Mouse (Mus musculus): Measurements from ENCODE around the gene Poldip2. TPM values are rescaled to one million over a fixed set of nuclear protein-coding genes. Genes with fewer than 3 reads are reported as not detected.
A peak's percentile ranks its signal among the peaks of the same experiment; 100 is the strongest.

The Poldip2 gene
- polyA plus RNA-seq, 1 experiment, result 111 TPM

DNA sequence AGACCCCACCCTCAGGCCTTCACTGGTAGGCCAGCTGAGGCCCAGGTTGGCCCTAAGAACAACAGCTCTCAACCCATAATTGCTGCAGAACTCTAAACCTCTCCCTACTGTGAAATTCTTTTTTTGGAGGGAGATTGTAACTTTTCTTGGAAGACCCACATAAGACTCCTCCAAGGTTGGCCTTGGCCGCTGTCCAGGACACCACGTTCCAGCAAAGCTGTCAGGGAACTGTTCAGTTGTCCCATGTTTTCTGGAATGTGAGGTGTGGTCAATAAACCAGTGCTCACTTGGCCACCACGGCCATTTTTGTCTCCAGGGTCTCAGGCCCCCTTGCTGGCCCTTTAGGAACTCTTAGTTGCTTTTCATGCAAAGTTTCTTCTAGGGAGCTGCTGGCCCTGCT lies 9.9 kb downstream of the Poldip2 start:
- Histone ChIP-seq H3K79me3 (ENCODE audit: low read depth) (no peaks in the 10 kb centered on the region), H3K27me3 (ENCODE audit: control insufficient read depth, insufficient read depth, insufficient read length) (no peaks in the 10 kb centered on the region), H3K4me3 (ENCODE audit: insufficient read depth, poor library complexity, severe bottlenecking) (no peak overlapping the region), H3K79me2 (ENCODE audit: control insufficient read depth, insufficient read depth) (no peaks in the 10 kb centered on the region), H3K36me3 (ENCODE audit: control insufficient read depth, insufficient read depth) (peaks cover 97% of the 10 kb centered on the region), H3ac (ENCODE audit: control insufficient read depth, insufficient read length, low read depth) (no peak overlapping the region)
- TF ChIP-seq MAX (IDR thresholded peaks at IDR 0.05), result no peak

DNA sequence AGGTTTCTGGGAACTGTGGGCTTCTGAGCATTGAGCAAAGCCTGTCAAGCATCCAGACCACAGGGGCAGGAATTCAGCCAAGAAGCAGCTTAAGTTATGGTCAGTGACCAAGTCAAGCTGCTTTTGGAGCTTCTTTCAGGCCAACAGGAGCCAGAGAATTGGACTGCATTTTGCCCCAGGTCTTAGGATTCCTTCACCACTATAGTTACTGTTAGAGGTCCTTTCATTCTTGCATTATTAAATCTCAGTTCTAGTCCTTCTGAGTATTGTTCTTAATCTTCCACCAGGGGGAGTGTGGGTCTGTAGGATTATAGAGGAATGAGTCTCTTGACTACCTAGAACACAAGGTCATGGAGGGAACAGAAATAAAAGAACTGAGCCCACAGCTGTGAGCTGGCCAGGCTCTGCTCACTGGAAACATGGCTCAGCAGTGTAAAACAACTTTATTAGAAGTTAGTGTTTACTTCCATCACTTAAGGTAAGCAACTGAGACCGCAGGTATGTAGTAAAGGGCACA lies 10.5 kb downstream of the Poldip2 start:
- H3ac ChIP-seq (ENCODE audit: control insufficient read depth, insufficient read length, low read depth), result no peak overlapping the region
- H3K27me3 ChIP-seq (ENCODE audit: control insufficient read depth, insufficient read depth, insufficient read length), result no peaks in the 10 kb centered on the region
- no peaks in the 10 kb centered on the region for H3K79me2 ChIP-seq (ENCODE audit: control insufficient read depth, insufficient read depth)
- TF ChIP-seq USF1 (IDR thresholded peaks at IDR 0.05; ENCODE audit: low read depth), result no peak
- H3K4me3 ChIP-seq (ENCODE audit: insufficient read depth, poor library complexity, severe bottlenecking), result no peak overlapping the region
- H3K36me3 ChIP-seq (ENCODE audit: control insufficient read depth, insufficient read depth), result peaks cover 100% of the 10 kb centered on the region
- H3K79me3 ChIP-seq (ENCODE audit: low read depth), result no peaks in the 10 kb centered on the region

DNA sequence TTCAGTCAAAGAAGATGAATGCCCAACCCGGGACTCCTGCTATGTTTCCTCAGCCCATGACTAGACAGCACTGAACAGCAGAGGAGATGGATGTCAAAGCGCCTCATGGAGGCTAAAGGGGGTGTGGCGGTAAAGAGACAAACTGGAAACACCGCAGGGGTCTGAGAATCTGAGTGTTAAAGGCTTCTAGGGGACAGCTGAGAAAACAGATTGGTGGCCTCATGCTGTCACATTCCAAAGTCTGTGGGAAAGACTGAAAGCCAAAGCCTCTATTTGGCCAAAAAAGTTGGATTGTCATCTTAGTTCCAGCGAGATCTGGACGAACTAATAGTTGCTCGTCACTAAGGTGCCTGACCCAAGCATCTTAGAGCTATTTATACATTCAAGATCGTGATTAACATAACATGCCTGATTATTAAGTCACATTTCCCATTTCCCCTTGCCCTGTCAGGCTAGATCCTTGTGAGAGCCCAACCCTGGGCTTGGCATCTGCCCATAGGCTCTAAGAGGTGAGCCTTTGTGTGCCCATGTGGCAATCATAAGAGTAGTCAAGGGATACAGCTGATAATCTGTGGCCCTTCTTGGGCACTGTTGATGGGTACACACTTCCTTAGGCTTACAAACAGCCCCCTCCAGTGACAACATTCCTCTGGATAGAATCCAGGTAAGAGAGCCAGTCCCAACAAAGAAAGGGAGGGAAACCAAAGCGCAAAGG lies 11.4 kb downstream of the Poldip2 start:
- TF ChIP-seq CTCF (IDR thresholded peaks at IDR 0.05; ENCODE audit: control insufficient read depth, insufficient read depth, insufficient read length), result no peak
- peak; percentile 31 for TF ChIP-seq MYOD1 (IDR thresholded peaks at IDR 0.05; ENCODE audit: control insufficient read depth, insufficient read length, low read depth)
- no peaks in the 10 kb centered on the region for H3K27me3 ChIP-seq (ENCODE audit: control insufficient read depth, insufficient read depth, insufficient read length)
- no peaks in the 10 kb centered on the region for H3K79me2 ChIP-seq (ENCODE audit: control insufficient read depth, insufficient read depth)
- H3K4me3 ChIP-seq (ENCODE audit: insufficient read depth, poor library complexity, severe bottlenecking), result no peak overlapping the region
- H3ac ChIP-seq (ENCODE audit: control insufficient read depth, insufficient read length, low read depth), result no peak overlapping the region
- no peaks in the 10 kb centered on the region for H3K79me3 ChIP-seq (ENCODE audit: low read depth)
- H3K36me3 ChIP-seq (ENCODE audit: control insufficient read depth, insufficient read depth), result peaks cover 100% of the 10 kb centered on the region

DNA sequence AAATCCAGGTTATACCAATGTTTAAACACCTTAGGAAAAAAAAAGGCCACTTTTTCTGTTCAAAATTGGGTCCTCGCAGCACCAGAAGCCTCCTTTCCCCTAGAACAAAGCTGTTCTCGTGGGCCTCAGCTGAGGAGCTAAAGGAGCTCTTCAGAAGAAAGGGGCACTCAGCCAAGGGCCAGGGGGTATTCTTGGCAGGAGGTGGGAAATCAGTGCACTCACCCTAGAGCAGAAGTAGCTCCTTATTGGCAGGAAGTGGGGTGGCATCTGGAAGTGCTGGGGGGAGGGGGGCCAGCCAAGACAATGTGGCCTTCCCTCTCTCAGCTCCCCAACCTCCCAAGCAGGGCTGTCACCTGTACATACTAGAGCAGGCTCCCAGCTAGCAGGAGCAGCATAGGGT lies 12.8 kb downstream of the Poldip2 start:
- Histone ChIP-seq H3K79me2 (ENCODE audit: control insufficient read depth, insufficient read depth) (no peaks in the 10 kb centered on the region), H3K27me3 (ENCODE audit: control insufficient read depth, insufficient read depth, insufficient read length) (no peaks in the 10 kb centered on the region), H3ac (ENCODE audit: control insufficient read depth, insufficient read length, low read depth) (no peak overlapping the region), H3K4me3 (ENCODE audit: insufficient read depth, poor library complexity, severe bottlenecking) (no peak overlapping the region), H3K36me3 (ENCODE audit: control insufficient read depth, insufficient read depth) (peaks cover 100% of the 10 kb centered on the region), H3K79me3 (ENCODE audit: low read depth) (no peaks in the 10 kb centered on the region)
- TF ChIP-seq USF1 (IDR thresholded peaks at IDR 0.05; ENCODE audit: low read depth), result no peak
- TF ChIP-seq CTCF (IDR thresholded peaks at IDR 0.05; ENCODE audit: control insufficient read depth, insufficient read depth, insufficient read length), result no peak
- no peak for TF ChIP-seq CEBPB (IDR thresholded peaks at IDR 0.05; ENCODE audit: low read depth)
- no peak for TF ChIP-seq FOSL1 (IDR thresholded peaks at IDR 0.05; ENCODE audit: insufficient read depth, low read length, poor library complexity, severe bottlenecking)
- no peak for TF ChIP-seq MAX (IDR thresholded peaks at IDR 0.05)
- TF ChIP-seq MYOD1 (IDR thresholded peaks at IDR 0.05; ENCODE audit: control insufficient read depth, insufficient read length, low read depth), result no peak
- no peak for TF ChIP-seq MYOG (IDR thresholded peaks at IDR 0.05; ENCODE audit: control insufficient read depth, extremely low read depth, insufficient read length)

DNA sequence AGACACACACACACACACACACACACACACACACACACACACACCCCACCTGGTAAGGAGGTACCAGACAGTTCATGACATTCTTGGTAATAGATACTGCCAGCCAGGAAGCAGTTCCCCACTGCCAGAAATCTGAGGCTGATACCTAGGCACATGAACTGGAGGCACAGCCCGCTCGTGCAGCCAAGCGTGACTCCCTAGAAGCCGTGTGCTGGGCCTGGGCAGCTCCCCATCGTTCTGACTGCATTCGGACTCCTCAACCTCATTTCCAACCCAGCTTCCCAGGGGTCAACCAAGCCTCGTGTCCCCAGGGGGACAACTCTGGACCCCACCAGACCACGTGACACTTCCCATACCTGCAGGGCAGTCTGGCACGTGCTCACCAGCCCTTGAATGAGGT lies 16.7 kb downstream of the Poldip2 start:
- Histone ChIP-seq H3K27me3 (ENCODE audit: control insufficient read depth, insufficient read depth, insufficient read length) (no peaks in the 10 kb centered on the region), H3K36me3 (ENCODE audit: control insufficient read depth, insufficient read depth) (peaks cover 69% of the 10 kb centered on the region), H3K79me3 (ENCODE audit: low read depth) (peaks cover 32% of the 10 kb centered on the region), H3K79me2 (ENCODE audit: control insufficient read depth, insufficient read depth) (peaks cover 37% of the 10 kb centered on the region), H3ac (ENCODE audit: control insufficient read depth, insufficient read length, low read depth) (no peak overlapping the region), H3K4me3 (ENCODE audit: insufficient read depth, poor library complexity, severe bottlenecking) (no peak overlapping the region)
- no peak for TF ChIP-seq USF1 (IDR thresholded peaks at IDR 0.05; ENCODE audit: low read depth)
- no peak for TF ChIP-seq MYOG (IDR thresholded peaks at IDR 0.05; ENCODE audit: control insufficient read depth, extremely low read depth, insufficient read length)
- no peak for TF ChIP-seq FOSL1 (IDR thresholded peaks at IDR 0.05; ENCODE audit: insufficient read depth, low read length, poor library complexity, severe bottlenecking)
- no peak for TF ChIP-seq CEBPB (IDR thresholded peaks at IDR 0.05; ENCODE audit: low read depth)
- no peak for TF ChIP-seq MAX (IDR thresholded peaks at IDR 0.05)
- TF ChIP-seq MYOD1 (IDR thresholded peaks at IDR 0.05; ENCODE audit: control insufficient read depth, insufficient read length, low read depth), result no peak
- TF ChIP-seq CTCF (IDR thresholded peaks at IDR 0.05; ENCODE audit: control insufficient read depth, insufficient read depth, insufficient read length), result no peak

DNA sequence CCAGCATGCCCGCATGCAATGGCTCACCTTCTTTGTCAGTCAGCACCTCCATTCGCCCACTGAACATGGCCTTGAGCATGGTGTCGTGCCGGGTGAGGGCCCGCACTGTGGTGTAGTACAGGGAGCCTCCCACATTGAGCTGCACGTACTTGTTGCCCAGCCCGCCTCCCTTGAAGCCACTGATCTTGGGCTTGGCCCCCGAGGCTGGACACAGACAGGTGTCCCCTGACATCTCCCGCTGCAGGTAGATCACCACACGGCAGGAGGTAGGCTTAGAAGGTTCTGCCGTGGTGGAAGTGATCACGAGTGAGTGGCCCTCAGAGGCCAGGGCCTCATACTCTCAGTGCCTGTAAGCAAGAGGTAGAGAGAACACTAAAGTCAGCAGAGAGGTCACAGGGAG lies 18.0 kb downstream of the Poldip2 start:
- H3K4me3 ChIP-seq (ENCODE audit: insufficient read depth, poor library complexity, severe bottlenecking), result no peak overlapping the region
- peaks cover 44% of the 10 kb centered on the region for H3K79me3 ChIP-seq (ENCODE audit: low read depth)
- H3K79me2 ChIP-seq (ENCODE audit: control insufficient read depth, insufficient read depth), result peaks cover 50% of the 10 kb centered on the region
- no peaks in the 10 kb centered on the region for H3K27me3 ChIP-seq (ENCODE audit: control insufficient read depth, insufficient read depth, insufficient read length)
- TF ChIP-seq CEBPB (IDR thresholded peaks at IDR 0.05; ENCODE audit: low read depth) (no peak), CTCF (IDR thresholded peaks at IDR 0.05; ENCODE audit: control insufficient read depth, insufficient read depth, insufficient read length) (no peak), FOSL1 (IDR thresholded peaks at IDR 0.05; ENCODE audit: insufficient read depth, low read length, poor library complexity, severe bottlenecking) (no peak), USF1 (IDR thresholded peaks at IDR 0.05; ENCODE audit: low read depth) (no peak), MYOG (IDR thresholded peaks at IDR 0.05; ENCODE audit: control insufficient read depth, extremely low read depth, insufficient read length) (no peak), MYOD1 (IDR thresholded peaks at IDR 0.05; ENCODE audit: control insufficient read depth, insufficient read length, low read depth) (no peak), MAX (IDR thresholded peaks at IDR 0.05) (no peak)
- peaks cover 56% of the 10 kb centered on the region for H3K36me3 ChIP-seq (ENCODE audit: control insufficient read depth, insufficient read depth)
- H3ac ChIP-seq (ENCODE audit: control insufficient read depth, insufficient read length, low read depth), result no peak overlapping the region

All from C2C12 (cell line).